Mouse (Mus musculus): ENCODE data around the gene Sphk2. TPM values are rescaled to one million over a fixed set of nuclear protein-coding genes. Genes with fewer than 3 reads are reported as not detected.

Gene Sphk2
- total RNA-seq, 2 experiments from 2014 or later, result 15.8 to 16.7 TPM

DNA sequence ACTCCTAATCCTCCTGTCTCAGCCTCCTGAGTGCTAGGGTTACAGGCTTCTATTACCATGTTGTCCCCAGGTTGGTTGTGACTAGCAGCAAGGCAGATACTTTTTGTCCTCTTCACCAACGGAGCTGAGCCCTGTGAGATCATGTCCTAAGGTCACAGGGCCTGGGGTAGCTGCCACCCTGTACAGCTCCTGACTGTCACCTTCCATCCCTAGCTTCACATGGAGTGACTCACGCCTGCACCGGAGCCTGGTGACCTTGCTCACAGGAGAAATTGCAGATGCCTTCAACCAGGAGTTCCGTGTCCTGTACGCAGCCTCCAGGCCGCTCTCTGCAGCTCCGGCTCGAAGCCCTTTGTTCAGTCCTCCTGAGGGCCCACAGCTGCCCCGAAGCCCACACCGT lies 8.6 kb upstream of the Sphk2 start:
- no peak for DNase-seq (ENCODE audit: low spot score)
- intact Hi-C loops (cut with DNase I), result no loop called here

DNA sequence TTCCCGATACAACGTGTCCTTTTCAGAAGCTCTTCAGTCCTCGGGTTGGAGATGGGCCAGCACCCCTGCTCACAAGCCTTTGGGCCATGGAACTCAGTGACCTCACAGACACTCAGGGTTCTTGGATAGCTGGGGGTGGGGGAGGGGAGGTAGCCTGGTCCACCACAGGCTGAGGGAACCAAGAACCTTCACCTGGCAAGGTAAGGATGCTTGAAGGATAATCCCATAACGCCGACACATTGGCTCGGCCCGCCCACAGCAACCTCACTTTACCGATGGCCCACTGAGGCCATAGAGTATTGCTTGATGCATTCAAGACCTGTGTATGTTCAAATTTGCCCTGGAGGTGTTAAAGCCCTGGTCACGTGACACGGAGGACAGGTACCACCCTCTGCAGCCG lies 7.9 kb upstream of the Sphk2 start, which contains the start of gene Spaca4:
TSS of gene Spaca4 (minus strand) at position 101 of the 400 bp plus-strand sequence.
- intact Hi-C loops (cut with DNase I), result no loop called here
- no peak for DNase-seq (ENCODE audit: low spot score)

DNA sequence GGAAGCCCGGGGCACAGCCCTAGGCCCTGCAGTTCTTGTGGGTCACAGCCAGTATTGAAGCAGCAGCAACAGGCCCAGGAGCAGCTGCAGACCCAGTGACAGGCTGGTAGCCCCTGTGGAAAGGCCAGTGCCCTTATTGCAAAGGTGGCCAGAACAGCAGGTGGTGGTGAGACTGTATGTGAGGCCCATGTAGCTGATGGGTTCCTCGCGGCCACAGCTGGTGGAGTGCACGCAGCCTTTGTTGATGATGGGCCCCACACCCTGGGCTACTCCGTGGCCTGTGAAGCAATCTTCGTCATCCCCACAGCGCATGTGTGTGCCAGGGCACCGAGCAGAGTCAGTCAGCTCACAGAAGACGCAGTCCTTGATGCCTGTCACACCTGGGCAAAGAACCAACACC lies 7.3 kb upstream of the Sphk2 start:
- intact Hi-C loops (cut with DNase I), result no loop called here
- DNase-seq (ENCODE audit: low spot score), result no peak

DNA sequence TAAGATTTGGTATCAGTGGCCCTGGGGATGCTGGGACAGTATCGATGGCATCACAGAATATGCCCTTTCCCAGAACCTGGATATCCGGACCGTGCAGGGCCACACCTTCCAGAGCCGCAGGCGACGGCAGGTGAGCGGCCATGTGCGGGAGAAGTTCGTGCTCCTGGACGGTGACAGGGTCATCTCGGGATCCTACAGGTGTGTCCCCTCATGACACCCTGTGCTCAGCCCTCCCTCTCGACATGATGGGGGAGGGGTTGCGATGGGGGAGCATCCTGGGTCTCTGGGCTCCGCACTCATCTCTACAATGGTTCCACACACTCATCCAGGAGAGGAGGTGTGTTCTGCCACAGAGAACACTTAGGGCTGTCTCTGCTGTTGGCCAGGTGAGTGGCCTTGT lies 6.0 kb upstream of the Sphk2 start:
- intact Hi-C loops (cut with DNase I), result no loop called here
- DNase-seq (ENCODE audit: low spot score), result no peak

DNA sequence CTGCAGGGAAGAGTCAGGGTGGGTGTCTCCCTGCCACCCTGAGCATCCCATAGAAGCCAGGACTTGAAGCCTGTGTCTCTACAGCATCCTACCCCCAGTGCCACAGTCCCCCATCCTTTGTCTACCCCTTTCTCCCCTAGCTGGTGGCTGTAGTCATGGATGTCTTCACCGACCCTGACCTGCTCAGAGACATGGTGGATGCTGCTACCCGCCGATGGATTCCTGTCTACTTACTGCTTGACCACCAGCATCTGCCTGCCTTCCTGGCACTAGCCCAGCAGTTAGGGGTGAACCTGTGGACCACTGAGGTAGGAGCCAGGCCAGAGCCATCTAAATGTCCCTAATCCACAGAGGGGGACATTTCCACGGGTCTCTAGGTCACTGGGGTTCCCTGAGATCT lies 5.5 kb upstream of the Sphk2 start:
- intact Hi-C loops (cut with DNase I), result no loop called here
- DNase-seq (ENCODE audit: low spot score), result no peak

DNA sequence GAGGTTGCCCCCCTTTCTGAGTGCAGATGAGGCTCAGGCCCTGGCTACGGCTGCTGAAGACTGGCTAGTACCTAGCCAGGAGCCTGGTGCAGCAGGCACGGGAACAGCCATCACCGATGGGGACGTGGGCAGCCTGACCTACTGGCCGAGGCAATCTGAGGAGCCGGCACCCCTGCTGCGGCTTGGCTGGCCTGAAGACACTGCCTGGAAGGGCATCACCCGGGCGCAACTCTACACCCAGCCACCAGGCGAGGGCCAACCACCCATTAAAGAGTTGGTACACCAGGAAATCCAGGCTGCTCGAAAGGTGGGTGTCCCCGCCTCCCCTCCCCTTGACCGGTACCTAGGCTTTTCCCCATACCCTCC lies 4.5 kb upstream of the Sphk2 start:
- intact Hi-C loops (cut with DNase I), result no loop called here
- no peak for DNase-seq (ENCODE audit: low spot score)

DNA sequence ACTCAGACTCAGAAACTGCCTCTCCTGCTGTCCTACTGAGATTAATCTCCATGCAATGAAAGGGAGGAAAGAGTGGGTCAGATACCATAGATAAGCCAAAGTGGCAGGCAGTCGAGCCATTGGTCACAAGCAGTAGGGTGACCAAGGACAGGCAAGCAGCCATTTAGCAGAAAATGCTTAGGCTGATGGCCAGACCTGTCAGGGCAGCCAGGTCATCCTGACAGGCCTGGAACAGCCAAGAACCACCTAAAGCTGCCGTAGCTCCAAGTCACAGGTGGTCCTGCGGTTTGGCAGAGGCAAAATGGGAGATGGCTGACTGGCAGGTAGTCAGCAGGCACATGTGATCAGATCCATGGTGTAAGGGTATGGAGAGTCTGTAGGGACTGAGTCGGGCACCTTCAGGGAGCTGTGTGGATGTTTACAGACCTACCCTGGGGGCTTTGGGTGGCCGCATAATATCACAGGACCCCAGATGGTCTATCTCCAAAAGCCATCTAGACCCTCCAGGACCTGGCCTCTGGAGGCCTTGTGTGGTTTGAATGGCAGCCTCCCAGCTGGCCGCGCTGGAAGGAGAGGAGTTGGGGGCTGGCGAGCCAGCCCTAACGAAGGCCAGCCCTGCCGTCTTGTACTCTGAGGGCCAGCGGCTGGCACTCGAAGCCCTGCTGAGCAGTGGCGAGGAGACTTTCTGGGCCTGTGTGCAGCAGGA lies 4.0 kb upstream of the Sphk2 start:
- DNase-seq (ENCODE audit: low spot score), result no peak
- intact Hi-C loops (cut with DNase I), result no loop called here

DNA sequence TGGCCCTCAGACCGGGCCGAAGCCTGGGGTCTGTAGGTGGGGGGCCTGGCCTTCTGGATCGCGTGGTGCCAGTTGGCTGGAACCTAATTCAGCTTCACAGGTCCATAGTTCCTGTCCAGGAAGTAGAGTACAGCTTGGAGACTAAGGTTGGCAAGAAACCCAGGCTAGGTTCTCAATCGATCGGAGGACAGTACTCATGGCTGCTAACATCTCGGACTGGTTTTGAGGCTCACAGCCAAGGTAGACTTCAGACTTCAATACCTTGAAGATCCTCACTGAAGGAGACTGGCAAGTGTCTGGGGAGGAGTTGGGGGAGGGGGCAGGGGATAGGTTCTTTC lies 3.4 kb upstream of the Sphk2 start:
- intact Hi-C loops (cut with DNase I), result no loop called here
- DNase-seq (ENCODE audit: low spot score), result no peak

DNA sequence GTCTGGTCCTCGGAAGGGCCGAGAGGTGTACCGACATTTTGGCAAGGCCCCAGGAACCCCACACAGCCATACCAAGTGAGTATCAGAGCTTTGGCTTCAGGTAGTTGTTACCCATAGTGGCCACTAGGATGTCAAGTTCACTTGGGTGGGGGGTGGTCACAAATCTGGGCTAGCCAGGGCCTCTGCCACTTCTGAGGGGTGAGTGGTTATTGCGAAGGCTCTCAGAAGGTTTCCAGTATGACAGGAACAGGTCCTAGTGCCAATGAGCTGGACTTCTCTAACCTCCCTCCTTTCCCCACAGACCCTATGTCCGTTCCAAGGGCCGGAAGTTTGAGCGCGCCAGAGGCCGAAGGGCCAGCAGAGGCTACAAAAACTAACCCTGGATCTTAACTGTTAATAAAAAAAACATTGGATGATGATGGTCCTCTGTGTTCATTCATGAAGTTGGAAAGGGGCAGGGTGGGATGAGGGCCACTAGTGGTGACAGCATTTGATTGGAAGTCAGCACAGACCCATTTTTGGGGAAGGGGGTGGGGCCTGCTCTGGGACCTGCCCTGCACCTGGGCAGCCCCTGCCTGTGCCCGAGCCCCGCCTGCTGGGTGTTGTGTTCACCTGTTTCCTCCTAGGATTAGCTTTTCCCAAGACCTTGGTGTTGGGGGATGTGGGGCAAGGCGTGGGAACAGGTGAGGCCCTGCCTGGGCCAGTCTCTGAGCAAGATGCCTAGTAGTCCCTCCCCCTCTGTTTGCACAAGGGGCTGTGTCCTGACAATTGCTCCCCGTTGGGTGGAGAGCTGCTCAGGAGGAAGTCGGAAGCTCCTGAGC lies 2.8 kb upstream of the Sphk2 start, which contains the start of gene Fam83e:
TSS of gene Fam83e (plus strand) at position 800 of the 821 bp plus-strand sequence.
- DNase-seq (ENCODE audit: low spot score), result no peak
- intact Hi-C loops (cut with DNase I), result no loop called here

DNA sequence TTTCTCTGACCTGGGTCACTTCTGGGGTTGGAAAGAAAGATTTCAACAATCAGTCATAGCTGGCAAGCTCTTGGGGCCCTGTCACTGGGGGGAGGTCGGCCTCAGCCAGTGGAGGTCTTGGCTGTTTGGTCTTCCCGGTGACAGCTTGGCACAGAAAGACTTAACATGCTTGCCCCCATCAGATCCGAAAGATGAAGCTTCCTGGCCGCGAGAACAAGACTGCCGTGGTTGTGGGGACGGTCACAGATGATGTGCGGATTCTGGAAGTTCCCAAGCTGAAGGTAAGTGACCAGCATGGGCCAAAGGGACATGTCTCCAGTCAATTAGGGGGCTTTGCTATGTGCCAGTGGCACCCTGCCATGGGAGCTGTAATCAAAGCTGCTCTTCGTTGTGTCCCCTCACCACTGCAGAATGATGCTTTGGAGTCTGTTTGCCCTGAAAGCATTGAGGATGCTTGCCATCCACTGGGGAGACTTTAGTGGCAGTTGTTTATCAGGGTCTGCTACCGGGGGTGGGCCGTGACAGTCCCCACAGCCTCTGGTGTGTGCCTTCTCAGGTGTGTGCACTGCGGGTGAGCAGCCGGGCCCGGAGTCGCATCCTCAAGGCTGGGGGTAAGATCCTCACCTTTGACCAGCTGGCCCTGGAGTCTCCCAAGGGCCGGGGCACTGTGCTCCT lies 2.1 kb upstream of the Sphk2 start:
- no peak for DNase-seq (ENCODE audit: low spot score)
- intact Hi-C loops (cut with DNase I), result loop anchor here (10.0 kb wide), 1 partner anchor 855 kb away; the partner anchor contains the start of gene Ptov1

DNA sequence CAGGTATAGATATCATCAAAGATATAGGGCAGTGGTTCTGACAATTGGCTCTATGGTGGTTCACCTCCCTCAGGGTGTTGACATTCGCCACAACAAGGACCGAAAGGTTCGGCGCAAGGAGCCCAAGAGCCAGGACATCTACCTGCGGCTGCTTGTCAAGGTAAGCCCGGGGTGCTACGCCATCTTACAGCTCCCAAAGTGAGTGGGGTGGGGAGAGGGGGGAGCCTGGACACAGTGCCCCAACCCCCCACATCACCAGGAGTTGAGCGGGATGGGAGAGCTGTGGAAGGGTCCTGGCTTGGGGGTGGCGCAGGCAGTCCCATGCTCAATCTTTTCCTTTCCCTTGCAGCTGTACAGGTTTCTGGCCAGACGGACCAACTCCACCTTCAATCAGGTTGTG lies 1.4 kb upstream of the Sphk2 start:
- intact Hi-C loops (cut with DNase I), result loop anchor here (10.0 kb wide), 1 partner anchor 854 kb away; the partner anchor contains the start of gene Ptov1
- DNase-seq (ENCODE audit: low spot score), result no peak

DNA sequence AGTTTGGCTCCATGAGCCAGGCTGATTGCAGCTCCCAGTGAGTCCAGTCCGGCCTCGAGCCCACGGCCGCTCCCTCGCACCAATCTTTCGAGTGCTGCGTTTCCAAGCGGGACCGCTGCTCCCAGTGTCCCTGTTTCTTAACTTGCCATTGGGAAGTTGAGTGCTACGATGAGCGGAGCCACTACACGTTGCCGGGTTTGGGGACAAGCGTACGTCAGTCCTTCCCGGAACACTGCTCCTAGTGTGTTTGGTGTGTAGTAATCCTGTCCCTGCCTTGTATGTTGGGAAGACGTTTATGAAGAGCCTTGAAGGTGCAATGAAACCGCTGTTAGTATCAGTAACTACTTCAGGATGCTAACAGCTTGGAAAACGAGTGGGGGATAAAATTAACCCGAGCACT lies 529 bp upstream of the Sphk2 start:
- DNase-seq (ENCODE audit: low spot score), result no peak
- intact Hi-C loops (cut with DNase I), result loop anchor here (10.0 kb wide), 1 partner anchor 854 kb away; the partner anchor contains the start of gene Ptov1

DNA sequence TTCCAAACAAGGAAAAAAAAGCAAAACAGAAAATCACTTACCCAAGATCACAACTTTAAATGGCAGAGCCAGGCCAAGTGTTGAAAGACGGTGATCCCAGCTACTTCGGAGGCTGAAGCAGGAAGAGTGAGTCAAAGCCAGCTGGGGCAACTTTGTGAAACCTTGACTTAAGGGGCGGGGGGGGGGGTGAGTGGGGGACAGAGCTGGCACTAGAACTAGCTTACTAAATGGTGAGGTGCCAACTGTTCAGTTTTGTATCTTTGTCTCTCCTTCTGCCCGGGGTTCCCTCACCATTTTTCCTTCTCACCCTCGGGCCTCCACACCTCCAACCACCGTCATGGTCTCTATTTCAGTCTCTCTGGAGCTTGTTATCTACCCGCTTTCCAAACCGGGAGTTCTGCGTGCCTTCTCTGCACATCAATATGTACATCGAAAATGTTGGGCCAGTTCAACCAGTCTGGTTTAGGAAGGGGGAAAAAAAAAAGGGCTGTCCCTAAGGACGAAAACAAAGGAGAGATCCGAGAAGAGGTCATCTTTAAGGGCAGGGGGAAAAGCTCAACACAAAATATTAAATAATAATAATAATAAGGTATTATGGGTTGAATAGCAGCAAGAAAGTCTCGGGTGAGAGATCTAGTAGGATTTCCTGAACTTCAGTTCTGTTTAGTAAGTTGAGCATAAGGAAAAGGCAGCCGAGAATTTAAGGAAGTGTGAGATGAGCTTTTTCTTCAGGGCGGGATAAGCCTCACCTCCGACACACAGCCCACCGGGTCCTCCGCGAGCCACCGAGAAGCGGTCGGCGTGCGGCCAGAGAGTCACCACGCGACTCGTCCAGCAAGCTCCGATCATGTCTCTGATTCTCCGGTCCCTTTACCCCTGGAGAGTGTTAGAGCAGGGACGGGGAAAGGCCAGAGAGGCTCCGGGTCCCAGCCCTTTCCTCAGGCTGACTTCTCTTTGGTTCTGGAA lies 567 bp downstream of the Sphk2 start:
- intact Hi-C loops (cut with DNase I), result loop anchor here (10.0 kb wide), 1 partner anchor 852 kb away; the partner anchor contains the start of gene Ptov1
- no peak for DNase-seq (ENCODE audit: low spot score)

DNA sequence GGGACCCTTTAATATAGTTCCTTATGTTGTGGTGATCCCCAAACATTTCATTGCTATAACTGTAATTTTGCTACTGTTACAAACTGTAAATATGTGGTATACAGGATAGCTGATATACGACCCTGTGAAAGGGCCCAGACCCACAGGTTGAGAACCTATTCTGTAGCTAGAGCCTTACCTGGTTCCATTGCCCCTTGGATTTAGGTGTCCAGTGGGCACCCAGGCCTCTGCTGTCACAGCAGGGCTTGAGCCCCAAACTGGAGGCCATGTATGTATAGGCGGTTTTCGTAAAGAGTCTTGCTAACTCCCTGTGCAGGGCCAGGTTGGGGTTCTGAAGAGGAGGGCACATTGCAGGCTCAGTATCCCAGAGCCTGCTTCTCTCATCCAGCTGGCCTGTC lies 1.3 kb downstream of the Sphk2 start:
- no peak for DNase-seq (ENCODE audit: low spot score)
- intact Hi-C loops (cut with DNase I), result loop anchor here (10.0 kb wide), 1 partner anchor 852 kb away; the partner anchor contains the start of gene Ptov1

DNA sequence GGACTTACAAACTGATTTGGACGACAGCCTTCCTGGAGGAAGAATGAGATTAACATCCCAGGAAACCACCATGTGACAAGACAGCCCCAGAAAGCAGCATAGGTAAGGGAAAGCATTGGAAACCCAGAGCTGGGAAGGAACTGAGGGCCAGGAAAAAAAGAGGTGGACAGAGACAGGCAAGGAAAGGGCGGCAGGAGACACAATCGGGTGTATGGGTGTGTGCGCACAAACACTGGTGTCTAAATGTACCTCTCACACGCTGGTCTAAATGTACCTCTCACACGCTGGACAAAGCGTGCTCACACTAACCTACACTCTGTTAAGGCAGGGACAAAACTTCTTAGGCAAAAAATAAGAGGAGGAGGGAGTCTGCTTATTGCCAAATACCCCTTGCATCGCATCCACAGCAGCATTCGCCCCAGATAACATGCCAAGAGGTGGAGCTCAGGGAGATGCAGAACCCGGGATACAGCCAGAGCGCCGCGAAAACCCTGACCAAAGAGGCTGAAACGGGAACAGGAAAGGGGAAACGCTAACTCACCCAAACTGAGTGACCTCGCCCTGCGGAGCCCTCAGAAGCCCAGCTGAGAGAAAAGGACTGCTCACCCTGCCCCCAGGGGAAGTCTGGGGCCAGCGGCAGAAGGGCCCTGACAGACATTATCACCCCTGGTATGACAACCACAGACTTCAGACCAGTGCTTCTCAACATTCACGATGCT lies 1.9 kb downstream of the Sphk2 start:
- no peak for DNase-seq (ENCODE audit: low spot score)
- intact Hi-C loops (cut with DNase I), result loop anchor here (10.0 kb wide), 1 partner anchor 851 kb away; the partner anchor contains the start of gene Ptov1

DNA sequence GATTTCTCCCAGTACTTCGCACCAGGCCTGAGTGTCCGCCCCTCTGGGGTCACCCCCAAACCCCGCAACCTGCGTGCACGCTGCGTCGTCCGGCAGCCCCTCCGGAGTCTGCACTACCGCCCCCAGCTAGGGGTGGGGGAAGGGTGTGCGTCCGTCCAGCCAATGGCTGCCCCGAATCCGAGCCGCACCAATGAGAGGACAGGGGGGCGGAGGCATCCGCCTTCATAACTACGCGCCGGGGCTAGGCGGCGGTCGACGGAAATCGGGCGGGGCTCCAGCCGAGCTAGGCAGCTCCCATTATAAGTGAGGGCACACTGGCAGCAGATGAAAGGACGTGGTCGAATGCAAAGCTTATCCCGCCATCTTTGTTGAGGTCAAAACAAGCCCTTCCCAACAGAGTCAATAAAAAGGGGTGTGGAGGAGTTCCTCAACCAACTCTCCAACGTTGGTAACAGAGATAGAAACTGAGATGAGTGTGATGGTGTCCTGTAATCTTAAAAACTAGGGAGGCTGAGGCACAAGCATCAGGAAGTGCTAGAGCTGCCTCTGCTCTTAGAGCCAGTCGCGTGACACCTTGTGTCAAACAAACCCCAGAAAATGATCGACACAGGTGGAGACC lies 2.6 kb downstream of the Sphk2 start, which contains the start of gene Rpl18:
TSS of gene Rpl18 (plus strand) at position 368 of the 619 bp plus-strand sequence.
- intact Hi-C loops (cut with DNase I), result loop anchor here (10.0 kb wide), 1 partner anchor 850 kb away; the partner anchor contains the start of gene Ptov1
- DNase-seq (ENCODE audit: low spot score), result peak; percentile 98

DNA sequence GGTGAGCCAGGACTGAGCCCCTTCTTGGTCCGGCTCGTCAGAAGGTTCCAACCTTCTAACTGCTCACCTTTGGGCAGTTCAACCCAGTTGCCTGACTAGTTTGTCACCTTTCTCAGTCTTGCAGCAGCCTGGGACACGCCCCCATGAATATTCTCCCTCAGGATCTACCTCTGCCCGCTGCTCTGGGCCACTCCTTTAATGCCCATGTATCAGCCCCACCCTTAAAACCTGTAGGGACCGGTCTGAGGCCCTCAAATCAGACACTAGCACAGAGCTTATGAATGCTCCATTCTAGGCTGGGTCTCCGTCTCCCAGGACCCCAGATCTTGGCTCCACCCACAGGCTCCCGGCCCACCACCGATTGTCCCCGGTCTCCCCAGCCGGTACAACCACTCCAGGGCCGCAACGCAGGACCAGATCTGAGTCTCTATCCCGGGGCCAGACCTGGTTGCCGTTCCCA lies 3.1 kb downstream of the Sphk2 start:
- intact Hi-C loops (cut with DNase I), result loop anchor here (10.0 kb wide), 1 partner anchor 850 kb away; the partner anchor contains the start of gene Ptov1

More for the DNA sequence above, 3.1 kb downstream of the Sphk2 start:
- DNase-seq (ENCODE audit: low spot score), result no peak
